Mouse (Mus musculus) ES-E14 (cell line): ENCODE measurements at regions not wholly inside any gene's neighbourhood (a gene's known extent, or its start where the extent isn't known, plus 50 kb on each side); places are given as distances from the start of the nearest gene placed in this dataset.

Experiments
- CHD2 ChIP-seq: IDR thresholded peaks from 2 replicates; pipeline ENCODE4 v1.6.1; 2014; ENCODE audit warnings: mild to moderate bottlenecking, low read depth, low read length, inconsistent platforms
- MAFK ChIP-seq: IDR thresholded peaks from 2 replicates; pipeline ENCODE4 v1.6.1; 2014; ENCODE audit warnings: mild to moderate bottlenecking, low read depth, low read length, inconsistent platforms; ENCODE audit not compliant: insufficient read depth
- ZC3H11A ChIP-seq: IDR thresholded peaks from 2 replicates; pipeline ENCODE4 v1.6.1; 2012; ENCODE audit warnings: low read depth, mild to moderate bottlenecking, inconsistent platforms, low read length, borderline replicate concordance

- TF ChIP-seq ZC3H11A, result no peak
- no peak for TF ChIP-seq CHD2
- TF ChIP-seq MAFK, result no peak
These were observed 86.7 kb upstream of the Jun start for GRCm38 (mm10) chr4:95138676-95139075.
